In the genomic region with DNA sequence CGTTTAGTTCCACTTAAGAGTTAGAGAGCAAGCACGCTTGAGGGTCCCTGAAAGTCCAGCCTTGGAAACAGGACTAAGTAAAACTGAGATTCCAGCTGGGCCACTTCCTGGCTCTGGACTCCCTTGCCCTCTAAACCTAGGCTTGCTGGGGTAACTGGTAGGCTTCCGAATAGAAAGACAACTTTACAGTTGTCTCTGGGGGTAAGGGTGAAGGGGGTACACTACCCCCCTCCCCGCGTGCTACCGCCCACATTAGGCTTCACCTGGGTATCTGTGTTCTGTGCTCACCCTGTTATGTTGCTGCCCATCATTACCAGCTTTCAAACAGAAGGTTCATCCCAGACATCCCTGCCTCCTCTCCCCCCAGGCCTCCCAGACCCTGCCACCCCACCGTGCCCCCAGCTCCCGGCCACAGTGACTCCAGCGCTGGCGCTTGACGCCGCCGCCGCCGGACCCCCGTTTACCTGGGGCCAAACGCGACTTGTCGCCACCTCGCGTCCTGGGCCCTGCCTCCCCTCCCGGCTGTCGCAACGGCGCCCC, we compare ENCODE assay signal across 9 mouse cellular contexts. TPM values are rescaled to one million over a fixed set of nuclear protein-coding genes. Genes with fewer than 3 reads are reported as not detected.
DNase-seq lines count a peak whose midpoint lies in the region; ATAC-seq lines count a peak whose summit lies in the region.
"Had no signal": no experiment of that assay in that cellular context is flagged by ENCODE, and none has a peak within 500 bp of the region (broad histone marks: within the 10 kb centered on the region; RNA-seq: fewer than 3 reads in every experiment).

No protein-coding gene starts in this region.

- peak overlapping the region; percentile 77 for H3K9ac ChIP-seq in limb, embryonic 15.5 days
- peak overlapping the region; percentile 48; the same call in 1 of the 2 replicates for H3K9ac ChIP-seq in stomach, embryonic 15.5 days

- 8% methylated on average over 25 of the region's 25 CpGs for WGBS in limb, embryonic 15.5 days
- 7% methylated on average over 25 of the region's 25 CpGs for WGBS in stomach, embryonic 15.5 days

- peak overlapping the region; percentile 90 for H3K4me3 ChIP-seq in megakaryocyte, embryonic 14.5 days (replicated peaks)
- H3K4me3 ChIP-seq in limb, embryonic 15.5 days: peak overlapping the region; percentile 78
- H3K4me3 ChIP-seq in stomach, embryonic 15.5 days (replicated peaks): peak overlapping the region; percentile 71

- peak overlapping the region; percentile 79; the same call in 1 of the 2 replicates for H3K27ac ChIP-seq in limb, embryonic 15.5 days
- no peak overlapping the region for H3K27ac ChIP-seq in stomach, embryonic 15.5 days
- H3K27ac ChIP-seq: macrophage had no signal

- H3K36me3 ChIP-seq in megakaryocyte, embryonic 14.5 days (replicated peaks; ENCODE audit: low read length): no peaks in the 10 kb centered on the region
- peaks cover 4% of the 10 kb centered on the region; the same call in 1 of the 2 replicates for H3K36me3 ChIP-seq in limb, embryonic 15.5 days
- no peaks in the 10 kb centered on the region for H3K36me3 ChIP-seq in stomach, embryonic 15.5 days

- ATAC-seq in cerebellum, adult (ENCODE audit: insufficient number of reproducible peaks, low FRiP score, low TSS enrichment): peak; percentile 23; the same call in 1 of the 2 replicates
- ATAC-seq in megakaryocyte, adult 5-6 weeks (ENCODE audit: poor library complexity, severe bottlenecking): no peak
- peak; percentile 12; the same call in 1 of the 2 replicates for ATAC-seq in limb, embryonic 15.5 days (ENCODE audit: insufficient number of reproducible peaks, low FRiP score, low TSS enrichment, low read depth)
- ATAC-seq in stomach, embryonic 15.5 days (ENCODE audit: insufficient read depth, low FRiP score, low read depth): no peak
- no peak for ATAC-seq in monocyte, adult 5-6 weeks (replicated peaks; ENCODE audit: insufficient number of reproducible peaks, low FRiP score, low TSS enrichment, poor library complexity, severe bottlenecking)

- H3K27me3 ChIP-seq in megakaryocyte, embryonic 14.5 days (replicated peaks): peaks cover 86% of the 10 kb centered on the region
- peaks cover 56% of the 10 kb centered on the region for H3K27me3 ChIP-seq in limb, embryonic 15.5 days
- H3K27me3 ChIP-seq in stomach, embryonic 15.5 days (replicated peaks): peaks cover 54% of the 10 kb centered on the region

- peak overlapping the region; percentile 94 for H3K4me2 ChIP-seq in limb, embryonic 15.5 days
- peak overlapping the region; percentile 94 for H3K4me2 ChIP-seq in stomach, embryonic 15.5 days

- H3K4me1 ChIP-seq in megakaryocyte, embryonic 14.5 days: peaks cover 12% of the 10 kb centered on the region
- peaks cover 22% of the 10 kb centered on the region for H3K4me1 ChIP-seq in limb, embryonic 15.5 days
- H3K4me1 ChIP-seq in stomach, embryonic 15.5 days: peaks cover 12% of the 10 kb centered on the region; the same call in 1 of the 2 replicates

- H3K9me3 ChIP-seq in megakaryocyte, embryonic 14.5 days: no peaks in the 10 kb centered on the region
- no peaks in the 10 kb centered on the region for H3K9me3 ChIP-seq in limb, embryonic 15.5 days
- no peaks in the 10 kb centered on the region for H3K9me3 ChIP-seq in stomach, embryonic 15.5 days

- DNase-seq in cerebellum, postnatal 25 days: no peak
- DNase-seq in gastrocnemius, postnatal 10 days: no peak

RNA-seq across cellular contexts. Expression of gene Gpr27, which starts 0.7 kb away (rescaled TPM):
- 0.15 TPM in 1 of 2 replicates, not detected in the other for polyA plus RNA-seq in megakaryocyte, embryonic 14.5 days (2012; ENCODE audit: insufficient read depth, low replicate concordance)
- 4.1 and 5.1 TPM in 2 replicates for total RNA-seq in megakaryocyte, adult 5-6 weeks (2015)
- 4.2 and 4.7 TPM in 2 replicates for total RNA-seq in megakaryocyte, adult 5-6 weeks (2017)
- polyA plus RNA-seq in limb, embryonic 15.5 days (2015; fragmentation: Nextera tagmentation; extraction: Ambion mirVana): 5.0 and 6.5 TPM in 2 replicates
- polyA plus RNA-seq in stomach, embryonic 15.5 days (2015; fragmentation: Nextera tagmentation; extraction: Ambion mirVana): 2.8 and 3.1 TPM in 2 replicates
- total RNA-seq in monocyte, adult 5-6 weeks (2017): not detected in 3 replicates
- 1 to 10 TPM; 3.8 to 4.1 TPM for total RNA-seq in gastrocnemius, postnatal 10 days (2021)
- polyA plus RNA-seq: macrophage had no signal

RNA-seq across cellular contexts. Expression of gene Gm20696, which starts 25.1 kb away (rescaled TPM):
- not detected in 2 replicates for polyA plus RNA-seq in megakaryocyte, embryonic 14.5 days (2012; ENCODE audit: insufficient read depth, low replicate concordance)
- 9.6 and 12.1 TPM in 2 replicates for total RNA-seq in megakaryocyte, adult 5-6 weeks (2015)
- 4.4 and 4.8 TPM in 2 replicates for total RNA-seq in megakaryocyte, adult 5-6 weeks (2017)
- polyA plus RNA-seq in limb, embryonic 15.5 days (2015; fragmentation: Nextera tagmentation; extraction: Ambion mirVana): 3.9 and 4.2 TPM in 2 replicates
- 3.6 and 4.6 TPM in 2 replicates for polyA plus RNA-seq in stomach, embryonic 15.5 days (2015; fragmentation: Nextera tagmentation; extraction: Ambion mirVana)
- total RNA-seq in monocyte, adult 5-6 weeks (2017): 12.8 to 26.5 TPM (median 21.5 TPM) in 3 replicates
- total RNA-seq in gastrocnemius, postnatal 10 days (2021): 1 to 10 TPM; 2.0 to 3.9 TPM

RNA-seq across cellular contexts. Expression of gene Eif4e3, which starts 25.2 kb away (rescaled TPM):
- polyA plus RNA-seq in megakaryocyte, embryonic 14.5 days (2012; ENCODE audit: insufficient read depth, low replicate concordance): 1.00 TPM in 1 of 2 replicates, not detected in the other
- total RNA-seq in megakaryocyte, adult 5-6 weeks (2015): 48.3 and 53.0 TPM in 2 replicates
- total RNA-seq in megakaryocyte, adult 5-6 weeks (2017): 45.4 and 56.4 TPM in 2 replicates
- 12.2 and 12.9 TPM in 2 replicates for polyA plus RNA-seq in limb, embryonic 15.5 days (2015; fragmentation: Nextera tagmentation; extraction: Ambion mirVana)
- 10.0 and 11.9 TPM in 2 replicates for polyA plus RNA-seq in stomach, embryonic 15.5 days (2015; fragmentation: Nextera tagmentation; extraction: Ambion mirVana)
- total RNA-seq in monocyte, adult 5-6 weeks (2017): 23.3 to 33.9 TPM (median 30.5 TPM) in 3 replicates
- total RNA-seq in gastrocnemius, postnatal 10 days (2021): 10 to 100 TPM; 14.6 to 14.8 TPM

RNA-seq across cellular contexts. Expression of gene Prok2, which starts 34.5 kb away (rescaled TPM):
- polyA plus RNA-seq in megakaryocyte, embryonic 14.5 days (2012; ENCODE audit: insufficient read depth, low replicate concordance): 0.46 TPM in 1 of 2 replicates, not detected in the other
- 4.7 and 6.3 TPM in 2 replicates for total RNA-seq in megakaryocyte, adult 5-6 weeks (2015)
- total RNA-seq in megakaryocyte, adult 5-6 weeks (2017): 0.59 and 0.73 TPM in 2 replicates
- 2.6 and 2.8 TPM in 2 replicates for polyA plus RNA-seq in limb, embryonic 15.5 days (2015; fragmentation: Nextera tagmentation; extraction: Ambion mirVana)
- polyA plus RNA-seq in stomach, embryonic 15.5 days (2015; fragmentation: Nextera tagmentation; extraction: Ambion mirVana): 0.09 and 0.12 TPM in 2 replicates
- not detected in 3 replicates for total RNA-seq in monocyte, adult 5-6 weeks (2017)
- total RNA-seq in gastrocnemius, postnatal 10 days (2021): under 1 TPM in 1 of 2 experiments, not detected in 1; 0.32 TPM
- polyA plus RNA-seq: macrophage had no signal

Comparison
In these comparisons a context has a peak if more than half of its experiments do, and no peak if none do; other contexts are left out.
1. ATAC-seq: peak in cerebellum, adult (single experiment) and limb, embryonic 15.5 days (single experiment); none in megakaryocyte, adult 5-6 weeks (single experiment), stomach, embryonic 15.5 days (single experiment) and monocyte, adult 5-6 weeks (single experiment).
2. Peak in every context shown above with its lines, with median percentiles within 50 percentile points of each other: H3K4me3 ChIP-seq.